Mouse (Mus musculus) frontal cortex, postnatal 14 days (tissue): ENCODE measurements around the gene Grid2ip.
"Not testable (repeated sequence)": the region's sequence is repeated elsewhere in the genome, so short reads cannot be mapped to it uniquely, and the experiment has no call there.

Experiments used
- DNase-seq, 2 experiments: peaks; one replicate each; pipeline ENCODE4 v3.0.0; 2022; ENCODE audit warnings: low spot score in 2 of 2

Grid2ip gene

GRCm38 (mm10) chr5:143363678-143364615, 6.8 kb downstream of the Grid2ip start:
- no peak for DNase-seq

DNA sequence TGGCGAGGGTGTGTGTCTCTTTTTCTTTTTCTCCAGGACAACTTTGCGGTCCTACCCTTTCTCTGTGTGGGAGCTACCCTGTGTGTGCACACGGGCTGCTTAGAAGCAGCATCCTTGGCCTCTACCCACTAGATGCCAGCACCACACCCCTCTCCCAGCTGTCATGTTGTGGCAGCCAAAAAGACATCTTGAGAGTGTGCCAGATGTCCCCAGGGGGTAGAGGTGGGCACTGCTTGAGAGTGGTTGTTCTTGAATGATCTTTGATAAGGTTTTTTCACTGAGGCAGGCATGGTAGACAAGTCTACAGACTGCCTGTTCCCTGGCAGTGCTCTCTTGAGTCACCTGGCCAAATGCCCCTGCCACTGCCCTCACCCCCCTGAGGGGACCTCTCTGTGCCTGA, 10.8 kb downstream of the Grid2ip start:
- DNase-seq = no peak

DNA sequence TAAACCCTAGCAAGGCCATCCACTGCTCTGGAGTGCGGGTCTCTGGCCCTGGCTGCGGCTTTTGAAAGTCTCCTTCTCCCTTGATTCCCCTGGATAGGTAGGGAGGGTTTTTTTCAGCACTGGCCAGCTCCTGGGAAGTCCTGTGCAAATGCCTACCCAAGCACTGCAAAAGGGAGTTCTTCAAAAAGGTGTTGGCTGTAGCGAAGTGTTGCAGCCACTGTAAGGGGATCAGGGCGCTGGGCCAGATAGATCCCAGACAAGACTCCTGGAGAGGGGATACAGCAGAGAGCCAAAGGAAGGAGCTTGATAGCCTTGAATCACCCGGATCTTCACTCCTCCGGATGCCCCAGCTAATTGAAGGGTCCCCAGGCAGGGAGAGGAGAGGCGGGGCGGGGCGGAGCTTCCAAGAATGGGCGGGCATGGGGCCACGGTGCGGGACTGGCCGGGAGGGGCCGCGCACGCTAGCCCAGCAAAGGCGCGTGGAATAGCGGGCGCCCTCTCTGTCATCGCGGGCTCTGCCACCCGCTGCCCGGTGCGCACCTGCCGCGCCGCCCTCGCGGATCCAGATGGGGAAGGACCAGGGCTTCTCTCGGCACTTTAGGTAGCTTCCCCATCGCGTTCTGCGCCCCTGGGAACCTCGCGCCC, 12.6 kb downstream of the Grid2ip start:
- no peak for DNase-seq

- no peak for DNase-seq
Measured at GRCm38 (mm10) chr5:143370416-143371145, 13.4 kb downstream of the Grid2ip start.

DNA sequence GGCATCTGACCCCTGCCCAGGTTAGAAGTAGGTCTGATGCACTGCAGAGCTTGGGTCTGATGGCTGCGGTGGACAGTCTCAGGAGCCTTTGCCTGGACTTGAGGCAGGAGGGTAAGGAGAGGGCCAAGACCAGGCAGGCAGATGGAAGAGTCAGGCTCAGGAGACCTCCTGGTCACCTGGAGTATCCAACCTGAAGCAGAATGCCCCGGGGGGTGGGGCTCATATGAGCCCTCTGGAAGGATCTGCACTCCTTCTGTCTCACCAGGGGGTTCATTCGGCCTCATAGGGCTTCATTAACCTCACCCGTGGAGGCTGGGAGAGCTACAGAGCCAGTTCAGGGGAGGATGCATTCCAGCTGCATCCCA, 14.0 kb downstream of the Grid2ip start:
- DNase-seq = no peak

GRCm38 (mm10) chr5:143372818-143373217, 15.7 kb downstream of the Grid2ip start:
- no peak for DNase-seq

GRCm38 (mm10) chr5:143375242-143375641, 18.1 kb downstream of the Grid2ip start:
- DNase-seq = peak in 1 of 2 experiments; percentile 65

- DNase-seq = no peak
Measured at GRCm38 (mm10) chr5:143376156-143376555, 19.0 kb downstream of the Grid2ip start.

GRCm38 (mm10) chr5:143386797-143387621, 29.9 kb downstream of the Grid2ip start:
- no peak for DNase-seq

DNA sequence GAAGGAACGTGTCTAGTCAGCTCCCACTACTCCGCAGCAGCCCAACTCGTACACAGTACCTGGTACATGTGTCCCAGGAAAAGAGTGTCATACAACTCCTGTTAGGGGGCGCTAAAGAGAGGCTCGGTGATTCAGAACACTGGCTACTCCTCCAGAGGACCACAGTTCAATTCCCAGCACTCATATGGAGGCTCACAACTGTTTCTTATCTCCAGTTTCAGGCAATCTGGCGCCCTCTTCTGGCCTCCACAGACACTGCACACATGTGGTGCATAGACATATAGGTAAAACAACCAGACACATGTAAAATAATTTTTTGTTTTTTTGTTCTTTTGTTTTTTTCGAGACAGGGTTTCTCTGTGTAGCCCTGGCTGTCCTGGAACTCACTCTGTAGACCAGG, 37.0 kb downstream of the Grid2ip start:
- DNase-seq = no peak

DNA sequence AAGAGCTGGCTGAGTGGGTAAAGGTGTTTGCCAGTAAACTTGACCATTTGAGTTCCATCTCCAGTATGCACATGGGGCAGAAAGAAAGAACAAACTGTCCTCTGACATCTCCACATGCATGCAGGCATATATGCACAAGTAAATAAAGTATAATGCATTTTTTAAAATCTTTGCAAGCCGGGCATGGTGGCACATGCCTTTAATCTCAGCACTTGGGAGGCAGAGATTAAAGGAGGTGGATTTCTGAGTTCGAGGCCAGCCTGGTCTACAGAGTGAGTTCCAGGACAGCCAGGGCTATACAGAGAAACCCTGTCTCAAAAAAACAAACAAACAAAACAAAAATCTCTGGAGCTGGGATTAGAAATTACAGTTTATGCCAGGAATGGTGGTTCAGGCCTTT, 37.8 kb downstream of the Grid2ip start:
- not testable (repeated sequence) for DNase-seq

- DNase-seq = no peak
Measured at GRCm38 (mm10) chr5:143395649-143396048, 38.5 kb downstream of the Grid2ip start.

DNA sequence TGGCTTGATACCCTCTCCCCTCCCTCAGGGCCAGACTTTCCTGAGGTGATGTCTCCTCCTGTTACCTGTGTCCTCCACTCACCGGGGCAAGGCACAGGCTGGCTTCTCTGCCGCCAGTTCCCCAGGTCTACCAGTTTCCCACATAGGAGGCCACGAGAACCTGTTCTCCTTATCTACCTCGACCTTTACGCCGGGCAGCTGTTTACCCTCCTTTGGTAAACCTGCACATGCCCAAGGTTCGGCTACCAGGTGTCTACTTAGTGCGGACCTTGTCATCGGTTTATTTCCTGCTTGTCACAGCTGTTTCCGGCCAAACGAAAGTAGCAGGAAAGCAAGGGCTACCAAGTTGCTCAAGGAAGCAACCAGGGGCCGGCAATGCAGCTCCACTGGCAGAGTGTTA, 43.4 kb downstream of the Grid2ip start:
- DNase-seq = no peak

DNA sequence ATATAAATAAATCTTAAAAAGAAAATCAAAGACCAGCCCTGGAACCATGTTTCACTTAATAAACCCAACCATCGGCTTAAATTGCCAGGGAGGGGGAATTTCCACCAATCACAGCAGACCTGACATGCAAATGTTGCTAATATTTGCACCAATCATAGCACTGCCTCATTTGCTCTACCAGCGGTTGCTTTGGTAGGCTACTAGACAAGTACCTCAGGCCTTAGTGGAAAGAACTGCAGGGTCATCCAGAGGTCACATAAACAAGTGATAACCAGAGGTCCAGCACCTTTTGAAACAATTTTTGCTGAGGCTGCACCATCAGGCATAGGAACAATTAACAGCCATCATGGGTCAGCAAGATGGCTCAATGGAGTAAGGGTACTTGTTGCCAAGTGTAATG, 44.4 kb downstream of the Grid2ip start:
- no peak for DNase-seq

GRCm38 (mm10) chr5:143403221-143404147, 46.3 kb downstream of the Grid2ip start, which contains the start of gene Kdelr2:
Gene Kdelr2 (plus strand): TSS chr5:143403838.
- peak; percentile 73 to 84 for DNase-seq

GRCm38 (mm10) chr5:143404148-143404930, 47.2 kb downstream of the Grid2ip start:
- no peak for DNase-seq

DNA sequence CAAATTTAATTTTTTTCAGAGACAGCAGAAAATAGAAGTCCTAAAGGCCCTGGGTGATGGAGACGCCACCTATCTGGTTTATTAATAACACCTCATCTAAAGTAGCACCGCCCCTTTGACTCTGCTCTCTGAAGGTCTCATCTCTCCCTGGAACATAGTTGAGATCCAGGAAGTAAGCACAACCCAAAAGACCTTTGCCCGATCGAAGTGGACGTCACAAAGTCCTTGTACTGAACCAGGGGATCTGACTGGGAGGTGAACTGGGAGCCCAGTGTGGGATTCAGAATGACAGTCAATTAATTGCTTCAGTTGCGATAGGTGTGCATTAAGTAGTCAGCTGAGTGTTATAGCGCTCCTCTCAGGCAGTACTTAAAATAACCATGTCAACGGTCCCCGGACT, 48.1 kb downstream of the Grid2ip start:
- no peak for DNase-seq

DNA sequence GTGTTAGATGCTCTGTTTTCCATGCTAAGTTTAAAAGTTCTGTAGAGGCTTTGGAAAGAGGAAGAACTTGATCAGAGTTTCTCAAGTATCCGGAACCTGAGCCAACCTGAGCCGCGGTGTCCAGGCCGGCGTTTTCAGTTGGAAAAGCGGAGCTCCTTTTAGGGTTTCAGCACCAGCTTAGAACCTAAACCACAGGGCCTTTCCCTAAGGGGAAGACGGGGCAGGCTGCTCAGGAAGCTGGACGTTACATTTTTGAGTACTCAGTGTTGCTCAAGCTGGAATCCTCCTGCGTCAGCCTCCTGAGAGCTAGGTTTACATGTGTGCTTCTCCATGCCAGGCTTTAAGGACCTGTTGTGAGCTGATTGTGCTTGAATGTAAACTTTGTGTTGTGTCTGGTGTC, 49.4 kb downstream of the Grid2ip start:
- no peak for DNase-seq

- no peak for DNase-seq
Measured at GRCm38 (mm10) chr5:143409239-143409638, 52.1 kb downstream of the Grid2ip start.
